Mouse (Mus musculus): ENCODE measurements around the gene Fmr1nb.
"Not testable (repeated sequence)": the region's sequence is repeated elsewhere in the genome, so short reads cannot be mapped to it uniquely, and the experiment has no call there.

Fmr1nb gene

DNA sequence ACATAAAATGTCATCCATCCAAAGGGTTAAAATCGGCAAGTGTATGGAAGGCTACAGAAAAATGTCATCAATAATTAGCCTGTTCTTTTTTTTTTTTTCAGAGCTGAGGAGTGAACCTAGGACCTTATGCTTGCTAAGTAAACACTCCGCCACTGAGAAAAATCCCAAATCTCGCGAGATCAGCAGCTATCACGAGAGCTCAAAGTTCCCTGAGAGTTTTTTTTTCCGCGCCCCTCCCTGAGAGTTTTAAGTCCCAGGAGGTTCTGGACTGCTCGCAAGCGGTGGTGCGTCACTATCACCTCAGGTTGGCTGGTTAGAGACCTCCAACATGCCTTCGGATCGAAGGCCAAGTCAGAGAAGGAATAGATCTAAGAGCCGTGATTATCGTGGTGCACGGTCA, at the start of gene Fmr1nb:
TSS of gene Fmr1nb (plus strand) at position 234 of the 400 bp plus-strand sequence.
- DNase-seq (ENCODE audit: low read depth, low spot score), result no peak

DNA sequence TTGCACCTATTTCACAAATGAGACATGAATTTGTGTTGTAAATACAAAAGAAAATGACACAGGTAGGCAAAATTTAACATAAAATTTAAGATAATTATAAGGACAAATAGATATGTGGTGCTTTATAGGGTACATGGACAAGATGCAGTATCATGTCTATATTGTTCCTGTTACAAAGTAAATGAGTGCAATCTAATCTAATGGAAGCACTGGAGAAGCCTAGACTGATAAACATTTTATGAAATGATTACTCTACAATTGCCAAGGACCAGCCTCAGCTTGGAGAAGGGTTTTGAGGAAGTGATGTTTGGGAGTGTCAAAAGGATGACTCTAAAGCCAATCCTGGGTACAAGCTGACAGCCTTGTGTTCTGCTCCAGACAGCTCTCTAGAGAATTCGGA, 24.7 kb upstream of the Fmr1nb start:
- no peak for DNase-seq (ENCODE audit: low read depth, low spot score)

GRCm38 (mm10) chrX:68740088-68740487, 21.6 kb upstream of the Fmr1nb start:
- no peak for DNase-seq (ENCODE audit: low read depth, low spot score)

DNA sequence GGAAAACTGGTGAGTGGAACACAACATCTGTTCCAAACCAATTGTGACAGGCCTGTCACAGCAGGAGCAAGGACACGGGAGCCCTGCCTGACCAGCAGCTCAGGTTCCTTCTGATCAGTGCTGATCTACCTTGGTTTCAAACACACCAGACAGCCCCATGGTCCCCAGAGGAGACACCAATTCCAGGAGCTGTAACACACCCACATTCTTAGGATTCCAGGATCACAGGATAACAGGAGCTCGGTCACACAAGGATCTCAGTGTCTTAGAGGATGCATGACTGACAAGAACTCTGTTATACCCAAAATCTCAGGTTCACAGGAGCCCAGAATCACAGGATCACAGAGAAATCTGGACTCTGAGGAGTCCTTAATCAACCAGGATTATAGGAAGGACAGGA, 58.8 kb downstream of the Fmr1nb start:
- DNase-seq (ENCODE audit: low read depth, low spot score), result not testable (repeated sequence)

DNA sequence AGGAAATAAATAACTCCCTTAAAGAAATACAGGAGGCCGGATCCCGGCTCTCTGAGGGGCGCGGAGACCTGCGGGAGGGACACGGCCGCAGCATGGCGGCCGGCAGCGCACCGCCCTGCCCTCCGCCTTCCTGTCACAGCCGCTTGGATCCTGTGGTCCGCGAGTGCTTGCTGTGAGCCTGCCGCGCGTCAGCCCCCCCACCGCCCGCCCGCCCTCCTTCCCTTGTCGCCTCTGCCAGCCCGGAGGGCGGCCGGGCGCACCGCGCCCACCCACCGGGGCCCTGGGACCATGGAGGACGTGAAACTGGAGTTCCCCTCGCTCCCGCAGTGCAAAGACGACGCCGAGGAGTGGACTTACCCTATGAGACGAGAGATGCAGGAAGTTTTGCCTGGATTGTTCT, 59.4 kb downstream of the Fmr1nb start, which contains the start of gene Gm14698:
TSS of gene Gm14698 (plus strand) at position 35 of the 400 bp plus-strand sequence.
- not testable (repeated sequence) for DNase-seq (ENCODE audit: low read depth, low spot score)

DNA sequence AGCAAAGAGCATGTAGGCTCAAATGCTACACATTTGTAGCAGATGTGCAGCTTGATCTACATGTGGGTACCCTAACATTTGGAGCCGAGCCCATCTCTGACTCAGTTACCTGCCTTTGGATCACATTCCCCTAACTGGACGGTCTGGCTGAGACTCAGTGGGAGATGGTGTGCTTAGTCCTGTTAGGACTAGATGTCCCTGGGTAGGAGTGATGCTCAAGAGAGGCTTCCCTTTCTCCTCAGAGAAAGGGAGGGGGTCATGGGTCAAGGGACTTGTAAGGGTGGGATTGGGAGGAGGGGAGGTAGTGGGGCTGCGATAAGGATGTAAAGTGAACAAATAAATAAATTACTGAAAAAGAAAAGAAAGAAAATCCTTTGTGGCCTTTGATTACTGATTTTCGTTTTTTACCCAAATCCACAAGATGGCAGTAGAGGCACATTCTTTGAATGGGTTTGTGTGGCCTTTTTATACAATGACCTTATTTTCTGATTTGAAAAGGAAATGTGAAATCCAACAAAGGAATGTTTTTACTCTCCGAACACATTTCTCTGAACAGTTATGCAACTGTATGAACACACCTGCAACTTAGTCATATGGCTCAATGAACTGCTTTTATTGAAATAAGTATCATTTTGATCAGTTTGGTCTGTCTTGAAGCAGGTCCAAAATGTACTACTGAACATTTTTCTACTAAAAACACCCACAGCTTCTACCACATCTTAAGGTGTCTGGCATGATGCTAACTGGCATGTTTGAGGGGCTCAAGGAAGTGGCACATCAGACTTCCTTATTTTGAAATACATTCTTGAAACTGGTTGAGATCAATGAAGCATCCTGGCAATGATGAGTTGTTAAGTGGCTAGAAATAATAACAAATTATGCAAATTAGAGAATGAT, 78.2 kb downstream of the Fmr1nb start:
- DNase-seq (ENCODE audit: low read depth, low spot score), result no peak
